Mouse (Mus musculus) adrenal gland, adult (tissue): ENCODE results near the gene 2310061N02Rik.
"Not testable (repeated sequence)": the region's sequence is repeated elsewhere in the genome, so short reads cannot be mapped to it uniquely, and the experiment has no call there.

ENCODE experiments used
- DNase-seq, 2 experiments: peaks; one replicate each; pipeline ENCODE4 v3.0.0; 2022 to 2023; ENCODE audit warnings: low spot score in 1 of 2; ENCODE audit not compliant: inconsistent age in 2 of 2

The 2310061N02Rik gene

GRCm38 (mm10) chr16:88707496-88708012, at the start of gene 2310061N02Rik:
TSS of gene 2310061N02Rik (minus strand) at chr16:88707962.
- no peak for DNase-seq

DNA sequence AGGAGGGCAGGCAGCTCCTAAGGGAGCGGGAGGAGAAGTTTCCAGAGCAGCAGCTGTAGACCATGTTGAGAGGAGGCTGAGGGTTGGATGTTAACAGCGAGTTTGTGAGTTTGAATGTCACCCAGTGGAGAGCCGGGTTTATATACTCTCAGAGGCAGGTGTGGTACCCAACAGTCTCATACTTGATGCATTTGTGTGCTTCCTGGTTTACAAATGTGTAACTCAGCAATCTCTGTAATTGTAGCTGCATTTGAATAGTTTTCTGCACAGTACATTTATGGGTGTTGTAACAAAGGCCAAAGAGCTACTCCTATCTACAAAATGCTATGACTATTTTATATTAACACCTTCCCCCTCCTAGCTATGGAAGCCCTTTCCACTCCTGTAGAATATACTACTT, 43.8 kb upstream of the 2310061N02Rik start, which contains the start of gene Krtap13:
TSS of gene Krtap13 (minus strand) at position 101 of the 400 bp plus-strand sequence.
- not testable (repeated sequence) for DNase-seq

- DNase-seq = no peak
Observed at GRCm38 (mm10) chr16:88747943-88748342, 40.2 kb upstream of the 2310061N02Rik start.

DNA sequence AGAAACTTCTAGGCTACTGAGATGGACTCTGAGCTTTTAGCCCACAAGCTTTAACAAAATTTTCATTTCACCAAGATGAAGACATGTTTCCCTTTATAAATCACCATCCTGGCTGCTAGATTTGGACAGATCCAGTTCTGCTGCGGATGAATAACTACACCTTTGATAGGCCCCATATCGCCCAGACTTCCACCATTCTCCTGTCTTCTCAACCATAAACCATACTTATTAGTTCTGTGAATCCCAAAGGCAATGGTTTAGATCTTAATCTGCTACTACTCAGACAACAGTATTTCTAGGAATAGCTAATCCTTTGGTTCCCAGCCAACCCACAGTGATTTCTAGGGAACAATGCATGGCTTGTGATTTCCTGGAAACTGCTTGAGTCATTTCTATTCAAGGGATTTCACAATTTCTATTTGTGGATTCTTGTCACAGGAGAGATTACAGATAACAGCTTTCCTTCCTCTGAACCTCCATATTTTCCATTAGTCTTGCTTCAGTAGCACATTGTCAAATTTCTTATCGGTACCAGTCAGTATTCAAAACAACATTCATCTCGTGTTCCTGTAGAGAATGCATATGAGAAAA, 37.1 kb upstream of the 2310061N02Rik start:
- peak in 1 of 2 experiments; percentile 58 for DNase-seq

DNA sequence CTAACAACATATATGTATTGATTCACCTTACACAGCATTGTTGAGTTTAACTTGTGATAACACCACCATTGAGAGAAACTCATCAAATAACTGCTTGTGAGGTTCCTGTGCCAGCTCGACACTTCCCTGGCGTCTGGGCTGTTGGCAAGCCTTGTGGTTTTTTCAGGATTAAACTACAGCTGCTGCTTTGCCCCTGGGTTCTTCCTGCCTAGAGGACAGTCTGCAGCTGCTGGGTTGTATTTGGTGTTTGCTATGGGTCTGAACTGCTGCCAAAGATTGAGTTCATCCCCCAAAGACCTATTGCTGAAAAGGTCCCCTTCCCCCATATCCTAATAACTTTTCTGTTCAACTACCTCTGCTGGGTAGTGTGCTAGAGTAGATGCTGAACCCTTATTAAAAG, 27.6 kb upstream of the 2310061N02Rik start:
- DNase-seq = no peak

- DNase-seq = no peak
Observed at GRCm38 (mm10) chr16:88728812-88729275, 21.1 kb upstream of the 2310061N02Rik start, which contains the start of gene Krtap13-1. TSS of gene Krtap13-1 (plus strand) at chr16:88728862.

DNA sequence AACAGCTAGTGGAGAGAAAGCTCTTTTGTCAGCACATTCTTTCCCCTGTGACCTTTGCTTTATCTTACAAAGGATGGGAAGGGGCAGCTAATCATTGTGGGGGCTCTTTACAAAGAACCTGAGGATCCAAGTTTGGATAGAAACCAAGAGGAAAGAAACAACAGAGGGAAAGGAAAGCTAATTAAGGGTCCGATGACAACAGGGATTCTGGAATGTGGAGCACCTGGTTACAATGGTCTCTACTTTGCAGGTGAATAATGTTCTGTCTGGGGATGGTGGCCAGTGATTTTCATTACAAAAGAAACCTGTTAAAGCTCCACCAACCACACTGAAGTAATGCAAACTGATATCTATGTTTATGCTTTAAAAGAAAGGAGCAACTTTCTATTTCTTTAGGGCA, 12.3 kb upstream of the 2310061N02Rik start:
- no peak for DNase-seq

GRCm38 (mm10) chr16:88716549-88716948, 8.8 kb upstream of the 2310061N02Rik start:
- no peak for DNase-seq

DNA sequence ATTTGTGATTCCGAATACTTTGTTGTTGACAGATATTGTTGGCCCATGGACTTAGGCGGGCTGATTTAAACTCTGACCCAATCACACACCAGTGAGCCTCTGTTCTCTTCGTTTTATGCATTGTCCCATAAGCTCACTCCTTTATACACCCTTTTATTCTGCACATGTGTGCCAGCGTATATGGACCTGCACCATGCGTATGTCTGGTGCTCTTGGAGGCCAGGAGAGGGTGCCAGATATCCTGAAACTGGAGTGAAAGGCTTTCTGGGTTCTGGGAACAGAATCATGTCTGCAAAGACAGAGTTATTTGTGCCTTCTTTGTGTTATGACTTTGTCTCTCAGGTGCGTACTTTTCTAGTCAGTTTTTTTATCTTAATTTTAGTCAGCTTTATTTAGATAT, 3.5 kb upstream of the 2310061N02Rik start:
- no peak for DNase-seq

GRCm38 (mm10) chr16:88710757-88711156, 3.0 kb upstream of the 2310061N02Rik start:
- DNase-seq = peak; percentile 6 to 44

DNA sequence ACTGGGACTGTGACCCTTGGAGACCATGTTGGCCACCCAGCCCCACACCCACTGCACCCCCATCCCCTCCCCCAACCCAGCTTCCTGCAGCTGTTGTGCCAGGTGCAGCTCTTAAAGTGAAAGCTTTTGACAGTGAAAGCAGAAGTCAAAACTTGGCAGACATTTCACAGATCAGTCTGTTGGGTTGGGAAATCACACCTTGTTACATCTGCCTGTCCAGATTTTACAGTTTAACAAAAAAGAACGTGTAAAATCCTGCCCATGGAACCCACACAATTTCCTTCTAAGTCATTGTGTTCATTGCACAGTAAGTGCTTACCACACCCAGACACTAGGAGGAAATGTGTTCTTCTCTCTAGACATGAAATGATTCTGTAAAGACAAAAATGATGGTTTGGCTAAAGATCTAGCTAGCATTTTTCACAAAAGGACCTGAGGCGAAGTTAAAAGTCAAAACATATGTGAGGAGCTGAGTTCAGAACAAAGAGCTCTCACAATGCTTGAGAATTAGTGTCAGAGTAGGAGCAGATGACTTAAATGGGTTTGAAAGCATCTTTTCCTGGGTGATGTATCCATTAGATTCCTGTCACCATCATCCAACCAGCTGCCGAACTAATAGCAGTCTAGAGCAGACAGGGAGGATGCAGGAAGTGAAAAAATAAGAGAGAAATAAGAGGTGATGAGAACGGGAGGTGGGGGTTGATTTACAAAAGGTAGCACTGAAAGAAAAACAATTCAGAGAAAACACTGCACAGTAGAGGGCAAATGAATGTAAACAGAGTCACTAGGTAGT, 6.5 kb downstream of the 2310061N02Rik start:
- no peak for DNase-seq

- DNase-seq = no peak
Observed at GRCm38 (mm10) chr16:88696256-88696655, 11.5 kb downstream of the 2310061N02Rik start.

GRCm38 (mm10) chr16:88681282-88681681, 26.5 kb downstream of the 2310061N02Rik start:
- no peak for DNase-seq

- DNase-seq = no peak
Observed at GRCm38 (mm10) chr16:88679099-88679498, 28.7 kb downstream of the 2310061N02Rik start.

DNA sequence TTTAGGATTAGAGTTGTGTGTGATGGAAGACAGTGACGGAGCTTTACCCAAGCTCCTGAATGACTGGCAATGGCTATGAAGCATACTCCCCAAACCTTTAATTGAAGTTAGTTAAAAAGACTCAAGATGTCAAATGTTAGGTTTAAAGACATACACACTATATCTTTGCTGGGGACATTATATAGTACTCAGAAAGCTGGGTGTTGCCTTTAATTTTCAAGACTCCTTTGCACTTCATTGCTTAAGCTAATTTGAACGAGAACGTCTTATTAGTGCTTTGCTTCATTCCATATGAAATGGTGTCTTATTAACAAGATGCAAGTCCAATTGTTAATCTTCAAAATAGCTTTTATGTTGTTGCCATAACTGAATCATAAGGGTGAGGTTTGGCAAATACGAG, 36.2 kb downstream of the 2310061N02Rik start, which contains the start of gene Krtap27-1:
TSS of gene Krtap27-1 (minus strand) at position 101 of the 400 bp plus-strand sequence.
- no peak for DNase-seq

DNA sequence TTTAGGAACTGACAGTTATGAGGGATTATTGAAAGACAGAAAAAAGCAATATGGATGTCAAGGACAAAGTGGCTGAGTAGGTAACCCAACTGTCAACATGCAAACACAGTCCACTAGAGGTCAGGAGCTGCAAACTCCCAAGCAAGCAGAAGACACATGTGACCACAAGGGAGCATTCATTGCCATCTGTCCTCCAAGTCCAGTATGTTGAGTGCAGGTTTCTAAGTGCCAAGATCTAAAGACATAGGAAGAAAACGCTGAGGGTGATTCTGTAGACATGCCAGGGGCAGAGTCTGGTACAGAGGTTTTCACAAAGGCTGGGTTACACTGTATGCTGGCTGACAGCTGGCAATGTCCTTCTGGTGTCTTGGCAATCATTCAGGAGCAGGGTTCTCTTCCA, 50.3 kb downstream of the 2310061N02Rik start:
- DNase-seq = peak in 1 of 2 experiments; percentile 27
